Comparison of ENCODE assay signal across 8 mouse cellular contexts in genomic region chr17:88630554-88630948, GRCm38 (mm10). TPM values are rescaled to one million over a fixed set of nuclear protein-coding genes. Genes with fewer than 3 reads are reported as not detected.
DNase-seq lines count a peak whose midpoint lies in the region; ATAC-seq and TF ChIP-seq lines count a peak whose summit lies in the region.

No protein-coding gene starts in this region.

- no peak for TF ChIP-seq CTCF in gastrocnemius, adult 2 months (IDR thresholded peaks at IDR 0.05)
- no peak for TF ChIP-seq CTCF in Patski (IDR thresholded peaks at IDR 0.05)
- TF ChIP-seq CTCF in lung, adult 2 months (IDR thresholded peaks at IDR 0.05; ENCODE audit: insufficient read depth, low read length): no peak

- no peaks in the 10 kb centered on the region for H3K9me3 ChIP-seq in hindbrain, embryonic 15.5 days

- no peak overlapping the region; the same call in 1 of the 2 replicates for H3K4me3 ChIP-seq in gastrocnemius, adult 2 months
- H3K4me3 ChIP-seq in hindbrain, embryonic 15.5 days: no peak overlapping the region
- no peak overlapping the region for H3K4me3 ChIP-seq in lung, adult 2 months (replicated peaks; ENCODE audit: extremely low read depth, low read depth, low read length)

- peak; percentile 76 for ATAC-seq in Patski
- no peak for ATAC-seq in hindbrain, embryonic 15.5 days (ENCODE audit: low FRiP score, low read depth)
- ATAC-seq in megakaryocyte-erythroid progenitor cell, adult 5-6 weeks (replicated peaks; ENCODE audit: low FRiP score, low TSS enrichment, poor library complexity, severe bottlenecking): no peak

- peak; percentile 31 for DNase-seq in gastrocnemius, adult 2 months
- no peak for DNase-seq in gastrocnemius, postnatal 25 days
- DNase-seq in Patski (ENCODE audit: low read depth, low spot score): peak; percentile 53
- peak; percentile 63 for DNase-seq in lung, adult 2 months
- no peak for DNase-seq in cerebellum, postnatal 36 days
- DNase-seq in frontal cortex, adult 2 months (ENCODE audit: extremely low spot score in 1 of 2, low spot score in 1 of 2): no peak

- POLR2A ChIA-PET in Patski (lab: Charles Lee): no interaction called here

- H3K9ac ChIP-seq in hindbrain, embryonic 15.5 days: no peak overlapping the region

- H3K4me1 ChIP-seq in hindbrain, embryonic 15.5 days (replicated peaks): peaks cover 22% of the 10 kb centered on the region
- H3K4me1 ChIP-seq in lung, adult 2 months (ENCODE audit: control insufficient read depth, insufficient read depth, low read length): peaks cover 48% of the 10 kb centered on the region

- 69% methylated on average over 3 of the region's 3 CpGs for WGBS in hindbrain, embryonic 15.5 days
- WGBS in lung, adult 2 months: 42% methylated on average over 3 of the region's 3 CpGs

- H3K27me3 ChIP-seq in Patski: no peaks in the 10 kb centered on the region
- no peaks in the 10 kb centered on the region for H3K27me3 ChIP-seq in hindbrain, embryonic 15.5 days

- intact Hi-C loops in gastrocnemius, adult 2 months (cut with DNase I): no loop called here

- CTCF ChIA-PET in Patski (lab: Charles Lee): interaction anchor here (2.0 to 2.8 kb wide), 3 partner anchors 10 to 36 kb away, joined by 4 to 14 read pairs (median 9); no protein-coding TSS in a partner anchor

- H3K4me2 ChIP-seq in hindbrain, embryonic 15.5 days: no peak overlapping the region

- in situ Hi-C loops in Patski (cut with MboI; ENCODE audit: low pct_unique_long_range_greater_than_20kb): loop anchor here (5.0 to 25.0 kb wide), 2 partner anchors 33 to 593 kb away; partner anchors contain the start of gene Ston1

- peak overlapping the region; percentile 80 for H3K27ac ChIP-seq in gastrocnemius, adult 2 months
- peak overlapping the region; percentile 84 for H3K27ac ChIP-seq in hindbrain, embryonic 15.5 days (replicated peaks)

- H3K36me3 ChIP-seq in hindbrain, embryonic 15.5 days: no peaks in the 10 kb centered on the region

- no peak for TF ChIP-seq POLR2A in lung, adult 2 months (IDR thresholded peaks at IDR 0.05; ENCODE audit: borderline replicate concordance, extremely low read depth, low read depth, low read length)

RNA-seq across cellular contexts. Expression of gene Ston1, which starts 33.1 kb away (rescaled TPM):
- 10 to 100 TPM in 1 of 2 experiments, 1 to 10 TPM in 1; 5.4 to 14.2 TPM for total RNA-seq in gastrocnemius, adult 2 months (2021)
- 10 to 100 TPM in 1 of 2 experiments, 1 to 10 TPM in 1; 8.2 to 10.8 TPM for total RNA-seq in gastrocnemius, postnatal 25 days (2021)
- 62.0 TPM for polyA plus RNA-seq in Patski (2021)
- polyA plus RNA-seq in hindbrain, embryonic 15.5 days (2015; fragmentation: Nextera tagmentation; extraction: Ambion mirVana): 1.7 and 2.0 TPM in 2 replicates
- 41.0 and 43.1 TPM in 2 replicates for polyA plus RNA-seq in lung, adult 2 months (2012; rRNA removed)
- 1.2 TPM in 1 of 2 replicates, not detected in the other for total RNA-seq in megakaryocyte-erythroid progenitor cell, adult 5-6 weeks (2014; fragmentation: Nextera tagmentation)
- total RNA-seq in megakaryocyte-erythroid progenitor cell, adult 5-6 weeks (2017): not detected in 2 replicates
- polyA plus RNA-seq in frontal cortex, adult 2 months (2012; rRNA removed): 3.4 and 4.0 TPM in 2 replicates

RNA-seq across cellular contexts. Expression of gene Gtf2a1l, which starts 37.9 kb away (rescaled TPM):
- total RNA-seq in gastrocnemius, adult 2 months (2021): not detected
- total RNA-seq in gastrocnemius, postnatal 25 days (2021): not detected
- polyA plus RNA-seq in Patski (2021): not detected
- 0.49 TPM in 1 of 2 replicates, not detected in the other for polyA plus RNA-seq in hindbrain, embryonic 15.5 days (2015; fragmentation: Nextera tagmentation; extraction: Ambion mirVana)
- not detected in 2 replicates for polyA plus RNA-seq in lung, adult 2 months (2012; rRNA removed)
- total RNA-seq in megakaryocyte-erythroid progenitor cell, adult 5-6 weeks (2014; fragmentation: Nextera tagmentation): not detected in 2 replicates
- total RNA-seq in megakaryocyte-erythroid progenitor cell, adult 5-6 weeks (2017): not detected in 2 replicates
- polyA plus RNA-seq in frontal cortex, adult 2 months (2012; rRNA removed): 0.11 and 0.12 TPM in 2 replicates

Comparison
In these comparisons a context has a peak if more than half of its experiments do, and no peak if none do; other contexts are left out.
1. DNase-seq: peak in gastrocnemius, adult 2 months (single experiment), Patski (single experiment) and lung, adult 2 months (single experiment); none in gastrocnemius, postnatal 25 days (single experiment), cerebellum, postnatal 36 days (0 of 2) and frontal cortex, adult 2 months (0 of 2).